11 mouse cellular contexts compared by ENCODE assay signal in genomic region chr9:61862071-61862480, GRCm38 (mm10). TPM values are rescaled to one million over a fixed set of nuclear protein-coding genes. Genes with fewer than 3 reads are reported as not detected.
DNase-seq lines count a peak whose midpoint lies in the region; ATAC-seq lines count a peak whose summit lies in the region.
"Had no signal": no experiment of that assay in that cellular context is flagged by ENCODE, and none has a peak within 500 bp of the region (broad histone marks: within the 10 kb centered on the region; RNA-seq: fewer than 3 reads in every experiment).

No protein-coding gene starts in this region.

- no peak overlapping the region for H3K4me2 ChIP-seq in intestine, embryonic 15.5 days (replicated peaks)
- H3K4me2 ChIP-seq in intestine, embryonic 16.5 days (ENCODE audit: low read depth, low read length): no peak overlapping the region

- no peaks in the 10 kb centered on the region for H3K36me3 ChIP-seq in intestine, embryonic 15.5 days
- H3K36me3 ChIP-seq in intestine, embryonic 16.5 days (ENCODE audit: control insufficient read depth, insufficient read depth, low read length): no peaks in the 10 kb centered on the region
- H3K36me3 ChIP-seq: G1E had no signal

- ATAC-seq in intestine, embryonic 15.5 days: 0 out of 2 replicates have a peak, but pooled peaks have one; percentile 8
- no peak for ATAC-seq in intestine, embryonic 16.5 days

- DNase-seq in frontal cortex, postnatal 10 days (ENCODE audit: low spot score in 2 of 2): peak; percentile 76 to 81
- peak; percentile 70 to 78 for DNase-seq in left cerebral cortex, postnatal 14 days (ENCODE audit: low spot score in 2 of 2)
- peak; percentile 90 to 93 for DNase-seq in right cerebral cortex, postnatal 10 days (ENCODE audit: low spot score in 2 of 2)
- no peak for DNase-seq in embryo, embryonic 11 days
- DNase-seq in T-cell, adult 2 months (ENCODE audit: low spot score): no peak
- DNase-seq in kidney, postnatal 4 days: no peak
- DNase-seq: kidney, adult 8-10 months; lung, adult 2 months had no signal

- intact Hi-C loops in left cerebral cortex, postnatal 14 days (cut with DNase I): no loop called here

- H3K27me3 ChIP-seq in intestine, embryonic 15.5 days (replicated peaks): no peaks in the 10 kb centered on the region
- H3K27me3 ChIP-seq in intestine, embryonic 16.5 days (replicated peaks; ENCODE audit: control insufficient read depth, insufficient read depth, low read length): no peaks in the 10 kb centered on the region

- WGBS in intestine, embryonic 15.5 days: 87% methylated on average over 6 of the region's 6 CpGs
- 86% methylated on average over 6 of the region's 6 CpGs for WGBS in intestine, embryonic 16.5 days

- H3K4me1 ChIP-seq in intestine, embryonic 15.5 days (replicated peaks): no peaks in the 10 kb centered on the region
- 0 out of 2 replicates have a peak, but pooled peaks cover 3% of the 10 kb centered on the region for H3K4me1 ChIP-seq in intestine, embryonic 16.5 days (ENCODE audit: control insufficient read depth, insufficient read depth, low read length)

- H3K4me3 ChIP-seq in intestine, embryonic 15.5 days (replicated peaks): no peak overlapping the region
- H3K4me3 ChIP-seq in intestine, embryonic 16.5 days (ENCODE audit: low read length): no peak overlapping the region

- H3K27ac ChIP-seq in intestine, embryonic 15.5 days: no peak overlapping the region
- no peak overlapping the region for H3K27ac ChIP-seq in intestine, embryonic 16.5 days (ENCODE audit: low read length)

- H3K9me3 ChIP-seq in intestine, embryonic 15.5 days: no peaks in the 10 kb centered on the region
- H3K9me3 ChIP-seq in intestine, embryonic 16.5 days (ENCODE audit: control insufficient read depth, low read length): no peaks in the 10 kb centered on the region
- H3K9me3 ChIP-seq: G1E had no signal

- no peak overlapping the region for H3K9ac ChIP-seq in intestine, embryonic 15.5 days
- no peak overlapping the region for H3K9ac ChIP-seq in intestine, embryonic 16.5 days (ENCODE audit: low read depth, low read length)

RNA-seq across cellular contexts. Expression of gene Rplp1, which starts 52.3 kb away (rescaled TPM):
- polyA plus RNA-seq in intestine, embryonic 15.5 days (2015; fragmentation: Nextera tagmentation; extraction: Ambion mirVana): 1,374 and 1,471 TPM in 2 replicates
- 1,285 and 1,371 TPM in 2 replicates for polyA plus RNA-seq in intestine, embryonic 16.5 days (2015; fragmentation: Nextera tagmentation; extraction: Ambion mirVana)
- total RNA-seq in left cerebral cortex, postnatal 14 days (2021): 1,000 to 10,000 TPM; 1,411 to 1,467 TPM

Comparison
In these comparisons a context has a peak if more than half of its experiments do, and no peak if none do; other contexts are left out.
1. DNase-seq: peak in frontal cortex, postnatal 10 days (2 of 2), left cerebral cortex, postnatal 14 days (2 of 2) and right cerebral cortex, postnatal 10 days (2 of 2); none in embryo, embryonic 11 days (single experiment), T-cell, adult 2 months (single experiment) and kidney, postnatal 4 days (0 of 2).